Mouse (Mus musculus) spleen, postnatal 4 days (tissue): Measurements from ENCODE around the gene Zfp142.

Experiments used
- DNase-seq, 2 experiments: peaks; one replicate each; pipeline ENCODE4 v3.0.0; 2022; ENCODE audit warnings: low spot score in 2 of 2

The Zfp142 gene

GRCm38 (mm10) chr1:74587773-74588445, at the start of gene Zfp142, which contains the start of gene Bcs1l:
Gene Zfp142 (minus strand): TSS chr1:74588246.
Gene Bcs1l (plus strand): TSS chr1:74588289.
- DNase-seq = peak; percentile 98

- no peak for DNase-seq
These were observed 44.7 kb upstream of the Zfp142 start for GRCm38 (mm10) chr1:74632734-74633133.

- DNase-seq = no peak
These were observed 40.0 kb upstream of the Zfp142 start for GRCm38 (mm10) chr1:74628001-74628400.

- no peak for DNase-seq
These were observed 38.0 kb upstream of the Zfp142 start for GRCm38 (mm10) chr1:74626076-74626475.

- DNase-seq = no peak
These were observed 36.1 kb upstream of the Zfp142 start for GRCm38 (mm10) chr1:74624183-74624582.

GRCm38 (mm10) chr1:74601267-74601962, 13.4 kb upstream of the Zfp142 start, which contains the start of the genes Rnf25 and Stk36:
Gene Rnf25 (minus strand): TSS chr1:74601397.
Gene Stk36 (plus strand): TSS chr1:74601445.
- peak; percentile 72 to 85 for DNase-seq

GRCm38 (mm10) chr1:74600501-74601266, 12.6 kb upstream of the Zfp142 start:
- DNase-seq = no peak

GRCm38 (mm10) chr1:74594434-74594833, 6.4 kb upstream of the Zfp142 start:
- DNase-seq = no peak

- no peak for DNase-seq
These were observed 743 bp downstream of the Zfp142 start for GRCm38 (mm10) chr1:74587233-74587772.

- DNase-seq = no peak
These were observed 3.2 kb downstream of the Zfp142 start for GRCm38 (mm10) chr1:74584616-74585398.

GRCm38 (mm10) chr1:74582621-74583020, 5.4 kb downstream of the Zfp142 start:
- no peak for DNase-seq

GRCm38 (mm10) chr1:74569739-74570719, 18.0 kb downstream of the Zfp142 start:
- DNase-seq = no peak

GRCm38 (mm10) chr1:74565834-74566233, 22.2 kb downstream of the Zfp142 start:
- no peak for DNase-seq

GRCm38 (mm10) chr1:74559061-74559460, 29.0 kb downstream of the Zfp142 start:
- no peak for DNase-seq

GRCm38 (mm10) chr1:74544184-74544583, 43.9 kb downstream of the Zfp142 start, which contains the start of gene Usp37:
Gene Usp37 (minus strand): TSS chr1:74544284.
- no peak for DNase-seq

GRCm38 (mm10) chr1:74542451-74542961, 45.5 kb downstream of the Zfp142 start, which contains the start of gene Plcd4:
Gene Plcd4 (plus strand): TSS chr1:74542888.
- DNase-seq = no peak

GRCm38 (mm10) chr1:74538650-74539049, 49.4 kb downstream of the Zfp142 start:
- no peak for DNase-seq

GRCm38 (mm10) chr1:74528589-74528988, 59.5 kb downstream of the Zfp142 start:
- DNase-seq = no peak

GRCm38 (mm10) chr1:74524746-74525145, 63.3 kb downstream of the Zfp142 start:
- DNase-seq = no peak

GRCm38 (mm10) chr1:74519875-74520274, 68.2 kb downstream of the Zfp142 start:
- DNase-seq = no peak
